Comparison of ENCODE assay signal across 18 mouse cellular contexts in genomic region chr3:80050920-80051319, GRCm38 (mm10).
"Had no signal": no experiment of that assay in that cellular context is flagged by ENCODE, and none has a peak within 500 bp of the region (broad histone marks: within the 10 kb centered on the region; RNA-seq: fewer than 3 reads in every experiment).

No protein-coding gene starts in this region.

- H3K27me3 ChIP-seq: midbrain, embryonic 12.5 days; neural tube, embryonic 13.5 days; neural tube, embryonic 15.5 days had no signal

- DNase-seq: lung, adult 18-20 months; lung, embryonic 14.5 days; lung, postnatal 10 days; lung, postnatal 4 days; midbrain, embryonic 14.5 days; right cerebral cortex, adult 18-20 months; right cerebral cortex, postnatal 25 days; right cerebral cortex, postnatal 4 days; spleen, adult 18-20 months; thymus, adult 18-20 months; thymus, postnatal 14 days; thymus, postnatal 36 days had no signal

- H3K4me1 ChIP-seq: midbrain, embryonic 10.5 days; midbrain, embryonic 12.5 days; neural tube, embryonic 13.5 days; neural tube, embryonic 15.5 days had no signal

- H3K27ac ChIP-seq: midbrain, embryonic 10.5 days; midbrain, embryonic 12.5 days; neural tube, embryonic 13.5 days; neural tube, embryonic 15.5 days had no signal

- H3K4me3 ChIP-seq: midbrain, embryonic 10.5 days; midbrain, embryonic 12.5 days; myocyte; neural tube, embryonic 13.5 days; neural tube, embryonic 15.5 days had no signal

- H3K36me3 ChIP-seq: midbrain, embryonic 10.5 days; midbrain, embryonic 12.5 days; neural tube, embryonic 13.5 days; neural tube, embryonic 15.5 days had no signal

- H3K9me3 ChIP-seq: midbrain, embryonic 10.5 days; midbrain, embryonic 12.5 days; neural tube, embryonic 13.5 days; neural tube, embryonic 15.5 days had no signal

- H3K4me2 ChIP-seq: lung, embryonic 14.5 days; midbrain, embryonic 12.5 days; neural tube, embryonic 13.5 days; neural tube, embryonic 15.5 days had no signal

- ATAC-seq: midbrain, embryonic 16.5 days had no signal

- H3K9ac ChIP-seq: lung, embryonic 14.5 days; midbrain, embryonic 12.5 days; neural tube, embryonic 13.5 days; neural tube, embryonic 15.5 days had no signal
